Mouse (Mus musculus): ENCODE results near the gene Gabarapl1. TPM values are rescaled to one million over a fixed set of nuclear protein-coding genes. Genes with fewer than 3 reads are reported as not detected.

Gabarapl1 gene
- total and polyA plus RNA-seq, 2 experiments from 2014 or later = 276 to 333 TPM

GRCm38 (mm10) chr6:129530261-129530660, 2.7 kb upstream of the Gabarapl1 start:
- TF ChIP-seq CTCF (IDR thresholded peaks at IDR 0.05) = no peak

GRCm38 (mm10) chr6:129532556-129532941, 411 bp upstream of the Gabarapl1 start:
- Histone ChIP-seq H3K4me3 (ENCODE audit: low read depth, low read length) (peak overlapping the region; percentile 82), H3K9me3 (ENCODE audit: low read length) (no peaks in the 10 kb centered on the region), H3K27me3 (ENCODE audit: insufficient read depth, low read length) (no peaks in the 10 kb centered on the region), H3K36me3 (ENCODE audit: insufficient read depth, low read length) (peaks cover 5% of the 10 kb centered on the region; the same call in 1 of the 2 replicates), H3K9ac (replicated peaks; ENCODE audit: low read length, poor library complexity, severe bottlenecking) (peak overlapping the region; percentile 90), H3K4me2 (ENCODE audit: low read depth, low read length, poor library complexity, severe bottlenecking) (peak overlapping the region; percentile 67), H3K4me1 (ENCODE audit: insufficient read depth, low read length) (peaks cover 13% of the 10 kb centered on the region), H3K27ac (ENCODE audit: low read depth, low read length) (peak overlapping the region; percentile 82)
- 26% methylated on average over 7 of the region's 7 CpGs for WGBS
- peak; percentile 54 for TF ChIP-seq CTCF (IDR thresholded peaks at IDR 0.05)
- ATAC-seq (ENCODE audit: low FRiP score) = peak; percentile 42
- peak; percentile 69 for DNase-seq (ENCODE audit: low spot score)

More at GRCm38 (mm10) chr6:129530261-129530660, 2.7 kb upstream of the Gabarapl1 start:
- H3K4me2 ChIP-seq (ENCODE audit: low read depth, low read length, poor library complexity, severe bottlenecking) = no peak overlapping the region
- no peak overlapping the region for H3K27ac ChIP-seq (ENCODE audit: low read depth, low read length)
- no peak for ATAC-seq (ENCODE audit: low FRiP score)
- H3K27me3 ChIP-seq (ENCODE audit: insufficient read depth, low read length) = no peaks in the 10 kb centered on the region
- H3K4me3 ChIP-seq (ENCODE audit: low read depth, low read length) = no peak overlapping the region
- no peak for DNase-seq (ENCODE audit: low spot score)
- H3K4me1 ChIP-seq (ENCODE audit: insufficient read depth, low read length) = peaks cover 6% of the 10 kb centered on the region; the same call in 1 of the 2 replicates
- H3K9me3 ChIP-seq (ENCODE audit: low read length) = no peaks in the 10 kb centered on the region
- no peak overlapping the region for H3K9ac ChIP-seq (replicated peaks; ENCODE audit: low read length, poor library complexity, severe bottlenecking)
- no peaks in the 10 kb centered on the region for H3K36me3 ChIP-seq (ENCODE audit: insufficient read depth, low read length)

DNA sequence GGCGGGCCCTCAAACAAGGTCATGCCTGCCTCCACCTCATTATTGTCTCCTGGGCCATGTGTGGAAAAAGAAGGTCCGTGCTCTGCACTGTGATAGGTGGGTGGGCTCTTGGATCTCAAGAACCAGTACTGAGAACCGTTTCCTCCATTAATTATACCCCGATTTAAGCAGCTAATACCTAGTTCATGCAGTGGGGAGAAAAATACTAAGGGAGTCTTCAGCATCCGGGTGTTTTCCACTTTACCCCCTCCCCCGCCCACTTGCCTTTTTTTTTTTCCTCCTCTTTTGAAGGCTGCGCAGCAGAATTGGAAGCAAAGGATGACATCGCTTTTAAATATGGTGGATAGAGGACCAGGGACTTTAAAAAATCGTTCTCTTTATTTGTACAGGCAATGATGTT, 1.1 kb downstream of the Gabarapl1 start:
- TF ChIP-seq CTCF (IDR thresholded peaks at IDR 0.05) = no peak
- Histone ChIP-seq H3K27me3 (ENCODE audit: insufficient read depth, low read length) (no peaks in the 10 kb centered on the region), H3K4me1 (ENCODE audit: insufficient read depth, low read length) (peaks cover 13% of the 10 kb centered on the region), H3K4me3 (ENCODE audit: low read depth, low read length) (peak overlapping the region; percentile 82), H3K36me3 (ENCODE audit: insufficient read depth, low read length) (peaks cover 20% of the 10 kb centered on the region), H3K4me2 (ENCODE audit: low read depth, low read length, poor library complexity, severe bottlenecking) (peak overlapping the region; percentile 67), H3K9ac (replicated peaks; ENCODE audit: low read length, poor library complexity, severe bottlenecking) (peak overlapping the region; percentile 90), H3K9me3 (ENCODE audit: low read length) (no peaks in the 10 kb centered on the region), H3K27ac (ENCODE audit: low read depth, low read length) (peak overlapping the region; percentile 82)
- DNase-seq (ENCODE audit: low spot score) (peak; percentile 68), ATAC-seq (ENCODE audit: low FRiP score) (peak; percentile 55)
- 3% methylated on average over 9 of the region's 9 CpGs for WGBS

DNA sequence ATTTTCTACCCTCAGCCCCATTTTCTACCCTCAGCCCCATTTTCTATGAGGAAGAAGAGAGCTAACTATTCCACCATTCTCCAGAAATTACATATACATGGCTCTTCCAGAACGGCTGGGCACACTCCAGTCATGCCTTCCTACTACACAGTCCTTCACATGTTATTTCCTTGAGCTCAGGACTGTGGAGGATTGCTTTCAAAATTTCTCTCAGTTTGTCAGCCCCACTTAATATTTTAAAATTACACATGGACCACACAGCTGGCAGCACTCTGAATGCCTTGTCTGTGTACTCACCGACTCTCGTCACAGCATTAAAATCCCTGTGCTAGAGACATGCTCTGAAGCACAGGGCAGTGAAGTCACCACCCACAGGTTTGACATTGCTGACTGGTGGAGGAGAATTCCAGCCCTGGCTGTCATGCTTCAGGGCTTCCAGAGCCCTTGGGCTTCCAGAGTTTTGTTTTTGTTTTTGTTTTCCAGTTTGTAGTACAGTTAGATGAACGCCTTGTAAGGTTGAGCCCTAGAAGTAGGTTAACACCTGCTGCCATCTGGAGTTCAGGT, 1.7 kb downstream of the Gabarapl1 start:
- H3K27me3 ChIP-seq (ENCODE audit: insufficient read depth, low read length) = no peaks in the 10 kb centered on the region

GRCm38 (mm10) chr6:129535723-129536122, 2.8 kb downstream of the Gabarapl1 start:
- Histone ChIP-seq H3K4me2 (ENCODE audit: low read depth, low read length, poor library complexity, severe bottlenecking) (peak overlapping the region; percentile 67), H3K4me1 (ENCODE audit: insufficient read depth, low read length) (peaks cover 13% of the 10 kb centered on the region), H3K9me3 (ENCODE audit: low read length) (no peaks in the 10 kb centered on the region), H3K27ac (ENCODE audit: low read depth, low read length) (no peak overlapping the region), H3K9ac (replicated peaks; ENCODE audit: low read length, poor library complexity, severe bottlenecking) (no peak overlapping the region), H3K27me3 (ENCODE audit: insufficient read depth, low read length) (no peaks in the 10 kb centered on the region), H3K36me3 (ENCODE audit: insufficient read depth, low read length) (peaks cover 35% of the 10 kb centered on the region), H3K4me3 (ENCODE audit: low read depth, low read length) (peak overlapping the region; percentile 82)
- no peak for TF ChIP-seq CTCF (IDR thresholded peaks at IDR 0.05)
- 77% methylated on average over 4 of the region's 4 CpGs for WGBS
- ATAC-seq (ENCODE audit: low FRiP score) (no peak), DNase-seq (ENCODE audit: low spot score) (no peak)

More for the DNA sequence above, 1.7 kb downstream of the Gabarapl1 start:
- H3K4me3 ChIP-seq (ENCODE audit: low read depth, low read length) = peak overlapping the region; percentile 82
- H3K4me1 ChIP-seq (ENCODE audit: insufficient read depth, low read length) = peaks cover 13% of the 10 kb centered on the region
- H3K9ac ChIP-seq (replicated peaks; ENCODE audit: low read length, poor library complexity, severe bottlenecking) = peak overlapping the region; percentile 90
- H3K4me2 ChIP-seq (ENCODE audit: low read depth, low read length, poor library complexity, severe bottlenecking) = peak overlapping the region; percentile 67
- 22% methylated on average over 4 of the region's 4 CpGs for WGBS
- DNase-seq (ENCODE audit: low spot score) = no peak
- TF ChIP-seq CTCF (IDR thresholded peaks at IDR 0.05) = no peak
- peak overlapping the region; percentile 82 for H3K27ac ChIP-seq (ENCODE audit: low read depth, low read length)
- no peaks in the 10 kb centered on the region for H3K9me3 ChIP-seq (ENCODE audit: low read length)
- peaks cover 26% of the 10 kb centered on the region for H3K36me3 ChIP-seq (ENCODE audit: insufficient read depth, low read length)
- peak; percentile 7; the same call in 1 of the 2 replicates for ATAC-seq (ENCODE audit: low FRiP score)

DNA sequence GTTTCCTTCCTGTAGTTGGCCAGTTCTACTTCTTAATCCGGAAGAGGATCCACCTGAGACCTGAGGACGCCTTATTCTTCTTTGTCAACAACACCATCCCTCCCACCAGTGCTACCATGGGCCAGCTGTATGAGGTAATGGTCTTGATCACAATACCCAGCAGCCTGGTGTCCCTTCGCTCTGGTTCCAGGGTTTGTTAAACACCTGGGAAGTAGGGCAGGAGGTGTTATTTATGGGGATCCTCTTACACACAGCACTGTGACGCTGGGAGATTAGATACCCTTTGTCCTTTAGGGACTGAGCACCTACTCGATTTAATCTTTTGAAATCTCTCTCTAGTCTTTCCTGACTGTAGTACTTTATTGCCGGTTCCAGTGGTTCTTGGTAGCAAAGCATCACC, 5.6 kb downstream of the Gabarapl1 start:
- Histone ChIP-seq H3K27ac (ENCODE audit: low read depth, low read length) (no peak overlapping the region), H3K9me3 (ENCODE audit: low read length) (no peaks in the 10 kb centered on the region), H3K4me3 (ENCODE audit: low read depth, low read length) (no peak overlapping the region), H3K27me3 (ENCODE audit: insufficient read depth, low read length) (no peaks in the 10 kb centered on the region), H3K36me3 (ENCODE audit: insufficient read depth, low read length) (peaks cover 48% of the 10 kb centered on the region), H3K4me1 (ENCODE audit: insufficient read depth, low read length) (peaks cover 13% of the 10 kb centered on the region), H3K9ac (replicated peaks; ENCODE audit: low read length, poor library complexity, severe bottlenecking) (no peak overlapping the region), H3K4me2 (ENCODE audit: low read depth, low read length, poor library complexity, severe bottlenecking) (no peak overlapping the region)
- DNase-seq (ENCODE audit: low spot score) (no peak), ATAC-seq (ENCODE audit: low FRiP score) (no peak)
- TF ChIP-seq CTCF (IDR thresholded peaks at IDR 0.05) = no peak
- WGBS = 87% methylated on average over 6 of the region's 6 CpGs

Measured in midbrain, postnatal 0 days (tissue).